Mouse (Mus musculus) liver, embryonic 14.5 days (tissue): Measurements from ENCODE around the gene Rora. TPM values are rescaled to one million over a fixed set of nuclear protein-coding genes. Genes with fewer than 3 reads are reported as not detected.

Source experiments
- ATAC-seq: fragments of 200-750 bp; cut with Nextera tagmentation; 2 replicates; pipeline ENCODE4 v1.8.0; 2017; ENCODE audit warnings: moderate number of reproducible peaks, mild to moderate bottlenecking, moderate library complexity; ENCODE audit not compliant: insufficient read depth
- DNase-seq, 3 experiments: peaks; one replicate each; pipeline ENCODE4 v3.0.0-alpha.2; 2012 to 2013; ENCODE audit warnings: low read depth in 3 of 3, low spot score in 3 of 3
- H3K27ac ChIP-seq: fragments of 300-500 bp; sonication (generic); 2 replicates; pipeline ENCODE4 v1.5.1; 2014; ENCODE audit warnings: moderate library complexity, mild to moderate bottlenecking, control low read depth, inconsistent platforms
- H3K27me3 ChIP-seq: fragments of 300-500 bp; sonication (generic); 2 replicates; pipeline ENCODE4 v1.6.1; 2014; ENCODE audit warnings: mild to moderate bottlenecking, low read length, moderate library complexity; ENCODE audit not compliant: control insufficient read depth, insufficient read depth
- H3K36me3 ChIP-seq: fragments of 300-500 bp; sonication (generic); replicated peaks from 2 replicates; pipeline ENCODE4 v1.6.1; 2014; ENCODE audit warnings: low read depth; ENCODE audit not compliant: control insufficient read depth, insufficient read depth
- H3K4me1 ChIP-seq, 2 experiments: fragments of 200-500 bp in 1 of 2; fragments of 300-500 bp in 1 of 2; sonication (generic) in 1 of 2; replicated peaks; 2 replicates each; pipeline ENCODE4 v1.6.1; 2012 to 2014; ENCODE audit warnings: antibody characterized with exemption in 1 of 2, inconsistent platforms in 1 of 2, low read length in 1 of 2; ENCODE audit not compliant: control insufficient read depth in 2 of 2, insufficient read depth in 2 of 2
- H3K4me2 ChIP-seq: fragments of 300-500 bp; sonication (generic); 2 replicates; pipeline ENCODE4 v1.6.1; 2014; ENCODE audit warnings: low read depth, mild to moderate bottlenecking, control low read depth, moderate library complexity
- H3K4me3 ChIP-seq, 2 experiments: fragments of 200-500 bp in 1 of 2; fragments of 300-500 bp in 1 of 2; sonication (generic) in 1 of 2; 2 replicates each; pipeline ENCODE4 v1.5.1; 2012 to 2014; ENCODE audit warnings: low read depth in 2 of 2, low read length in 2 of 2, mild to moderate bottlenecking in 2 of 2, control low read depth in 1 of 2, inconsistent platforms in 1 of 2, moderate library complexity in 1 of 2; ENCODE audit not compliant: insufficient read depth in 1 of 2
- H3K9ac ChIP-seq: fragments of 300-500 bp; sonication (generic); replicated peaks from 2 replicates; pipeline ENCODE4 v1.6.1; 2014; ENCODE audit warnings: mild to moderate bottlenecking, control low read depth, moderate library complexity
- H3K9me3 ChIP-seq: fragments of 300-500 bp; sonication (generic); 2 replicates; pipeline ENCODE4 v1.6.1; 2016; ENCODE audit warnings: low read length, mixed read lengths; ENCODE audit not compliant: control insufficient read depth
- CTCF ChIP-seq: IDR thresholded peaks from 2 replicates; pipeline ENCODE4 v1.5.1; 2016; ENCODE audit warnings: antibody characterized with exemption, low read depth, control low read depth
- EP300 ChIP-seq: IDR thresholded peaks from 2 replicates; pipeline ENCODE4 v1.6.1; 2016; ENCODE audit warnings: antibody characterized with exemption, low read depth
- WGBS: fragments of 180-500 bp; shearing (Covaris S2); extraction: QIAGEN DNeasy Blood & Tissue Kit; methylation state at CpG from one replicate; pipeline ENCODE4 v1.1.7; 2014; ENCODE audit not compliant: insufficient replicate concordance; 5-methylcytosine and 5-hydroxymethylcytosine counted together
- polyA plus RNA-seq, 2 experiments: library from polyadenylated mRNA; depleted of rRNA in 1 of 2; stranded (reverse) in 1 of 2; unstranded in 1 of 2; fragments of >200 nt; fragmentation: Nextera tagmentation in 1 of 2; extraction: Ambion mirVana in 1 of 2; gene quantifications; 2 replicates each; pipeline versions ENCODE4 v1.2.1 to v1.2.3; 2012 to 2014

Gene Rora
- polyA plus RNA-seq, 2 experiments = 0.85 to 2.9 TPM

DNA sequence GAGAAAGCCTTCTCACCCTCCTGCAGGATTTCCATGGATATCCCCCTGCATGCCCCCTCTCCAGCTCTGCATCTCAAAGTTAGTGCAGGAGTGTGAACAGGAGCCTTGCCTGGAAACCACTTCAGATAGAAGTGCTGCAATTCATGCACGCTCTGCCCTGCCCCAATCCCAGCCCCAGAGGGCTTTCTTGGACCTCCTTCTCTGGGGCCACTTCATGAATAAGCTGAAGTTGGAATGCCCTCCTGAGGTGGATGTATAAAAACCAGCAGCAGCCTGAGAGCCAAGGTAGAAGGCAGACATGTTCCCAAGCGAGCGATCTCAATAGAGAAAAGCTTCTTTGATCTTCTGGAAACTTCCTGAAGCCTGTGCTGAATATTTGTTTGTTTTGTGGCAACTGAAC is 572.8 kb downstream of the Rora start:
- Histone ChIP-seq H3K9me3 (no peaks in the 10 kb centered on the region), H3K9ac (no peak overlapping the region), H3K4me2 (no peak overlapping the region), H3K4me3 (no peak overlapping the region), H3K36me3 (no peaks in the 10 kb centered on the region), H3K27me3 (no peaks in the 10 kb centered on the region), H3K27ac (no peak overlapping the region), H3K4me1 (no peaks in the 10 kb centered on the region)
- WGBS = 61% methylated on average over 3 of the region's 3 CpGs
- TF ChIP-seq CTCF = no peak
- no peak for TF ChIP-seq EP300
- no peak for ATAC-seq
- DNase-seq = no peak

- 63% methylated on average over 6 of the region's 6 CpGs for WGBS
- H3K4me1 ChIP-seq = no peaks in the 10 kb centered on the region
- no peak for DNase-seq
- H3K4me3 ChIP-seq = no peak overlapping the region
- H3K4me2 ChIP-seq = no peak overlapping the region
- ATAC-seq = no peak
- no peaks in the 10 kb centered on the region for H3K27me3 ChIP-seq
- no peak overlapping the region for H3K27ac ChIP-seq
- H3K9me3 ChIP-seq = no peaks in the 10 kb centered on the region
- no peak for TF ChIP-seq CTCF
- TF ChIP-seq EP300 = no peak
- no peak overlapping the region for H3K9ac ChIP-seq
- no peaks in the 10 kb centered on the region for H3K36me3 ChIP-seq
Measured at GRCm38 (mm10) chr9:69227806-69228205, 574.2 kb downstream of the Rora start.

DNA sequence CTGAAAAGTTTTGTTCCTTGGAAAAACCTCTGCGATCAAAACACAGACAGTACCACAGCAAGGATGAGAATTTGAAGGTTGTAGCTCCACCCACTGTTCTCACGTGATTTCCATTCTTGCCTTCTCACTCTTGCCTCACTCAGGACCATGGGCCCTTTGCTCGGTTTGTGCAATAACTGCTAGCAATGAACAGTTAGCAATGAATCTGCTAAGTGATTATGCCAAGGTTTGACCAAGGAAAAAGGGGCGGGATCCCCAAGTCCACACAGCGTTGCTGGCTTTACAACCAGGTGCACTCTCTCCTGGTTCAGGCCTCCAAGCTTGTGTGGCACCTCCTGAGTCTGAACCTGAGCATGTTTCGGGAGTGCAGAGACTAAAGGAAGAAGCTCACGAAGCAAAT is 576.3 kb downstream of the Rora start:
- Histone ChIP-seq H3K4me3 (no peak overlapping the region), H3K4me1 (no peaks in the 10 kb centered on the region), H3K9ac (no peak overlapping the region), H3K9me3 (no peaks in the 10 kb centered on the region), H3K36me3 (no peaks in the 10 kb centered on the region), H3K4me2 (no peak overlapping the region), H3K27me3 (no peaks in the 10 kb centered on the region), H3K27ac (no peak overlapping the region)
- 62% methylated on average over 7 of the region's 7 CpGs for WGBS
- DNase-seq (peak in 1 of 3 experiments; percentile 0), ATAC-seq (no peak)
- TF ChIP-seq EP300 (no peak), CTCF (no peak)

GRCm38 (mm10) chr9:69234526-69234925 is 580.9 kb downstream of the Rora start:
- TF ChIP-seq EP300 (no peak), CTCF (no peak)
- no peak overlapping the region for H3K27ac ChIP-seq
- DNase-seq (no peak), ATAC-seq (no peak)
- WGBS = 48% methylated on average over 7 of the region's 7 CpGs
- H3K27me3 ChIP-seq = no peaks in the 10 kb centered on the region
- H3K9me3 ChIP-seq = no peaks in the 10 kb centered on the region
- H3K36me3 ChIP-seq = no peaks in the 10 kb centered on the region
- H3K9ac ChIP-seq = no peak overlapping the region
- no peak overlapping the region for H3K4me3 ChIP-seq
- H3K4me1 ChIP-seq = peaks cover 0 to 3% of the 10 kb centered on the region in 2 experiments; a peak in 1 of 4 replicates
- H3K4me2 ChIP-seq = no peak overlapping the region

DNA sequence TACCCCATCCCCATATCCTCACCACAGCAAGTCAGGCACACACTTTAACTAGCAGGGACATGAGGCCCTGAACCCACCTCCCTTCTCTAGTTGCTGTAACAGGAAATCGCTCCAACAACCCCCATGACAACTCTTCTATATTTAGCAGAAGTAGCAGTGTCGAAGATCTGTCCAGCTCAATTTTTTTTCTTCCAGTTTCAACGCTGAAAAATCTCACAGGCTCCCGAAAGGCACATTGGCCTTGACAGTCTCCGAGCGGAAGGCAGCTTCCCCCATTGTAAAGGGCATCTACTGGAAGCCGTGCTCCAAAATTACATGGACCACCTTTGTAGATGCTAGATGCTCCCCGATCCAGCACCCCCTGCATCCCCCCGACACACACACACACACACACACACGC is 583.7 kb downstream of the Rora start:
- ATAC-seq (no peak), DNase-seq (no peak)
- Histone ChIP-seq H3K9ac (no peak overlapping the region), H3K9me3 (no peaks in the 10 kb centered on the region), H3K4me3 (no peak overlapping the region), H3K27ac (no peak overlapping the region), H3K27me3 (no peaks in the 10 kb centered on the region), H3K36me3 (no peaks in the 10 kb centered on the region), H3K4me1 (peaks cover 0 to 3% of the 10 kb centered on the region in 2 experiments; a peak in 1 of 4 replicates), H3K4me2 (no peak overlapping the region)
- no peak for TF ChIP-seq CTCF
- no peak for TF ChIP-seq EP300
- 29% methylated on average over 10 of the region's 10 CpGs for WGBS
